Mouse (Mus musculus) CH12.LX (cell line): ENCODE results near the gene Eps8. TPM values are rescaled to one million over a fixed set of nuclear protein-coding genes. Genes with fewer than 3 reads are reported as not detected.

Experiments
- DNase-seq: peaks from one replicate; pipeline ENCODE4 v3.0.0-alpha.2; 2013; ENCODE audit errors: extremely low read depth
- H3K27ac ChIP-seq: 2 replicates; pipeline ENCODE4 v1.5.1; 2012; ENCODE audit warnings: low read depth, mild to moderate bottlenecking, control low read depth, moderate library complexity; ENCODE audit not compliant: insufficient read depth
- H3K27me3 ChIP-seq: replicated peaks from 2 replicates; pipeline ENCODE3; 2012; ENCODE audit warnings: inconsistent platforms
- H3K36me3 ChIP-seq, 2 experiments: replicated peaks in 1 of 2; 2 replicates each; pipeline versions ENCODE3 to v1.6.1; 2012; ENCODE audit warnings: inconsistent platforms in 1 of 2, low read length in 1 of 2, mild to moderate bottlenecking in 1 of 2, mixed read lengths in 1 of 2, moderate library complexity in 1 of 2; ENCODE audit not compliant: control insufficient read depth in 1 of 2, insufficient read depth in 1 of 2
- H3K4me1 ChIP-seq, 2 experiments: 2 replicates each; pipeline ENCODE4 v1.6.1; 2012; ENCODE audit warnings: inconsistent platforms in 1 of 2, moderate library complexity in 1 of 2; ENCODE audit not compliant: insufficient read depth in 2 of 2, control insufficient read depth in 1 of 2
- H3K4me2 ChIP-seq: 2 replicates; pipeline ENCODE4 v1.6.1; 2012; ENCODE audit warnings: low read depth, mild to moderate bottlenecking, control low read depth; ENCODE audit not compliant: poor library complexity, insufficient read depth, severe bottlenecking
- H3K4me3 ChIP-seq, 3 experiments: fragments of 150-350 bp in 1 of 3; sonication (generic) in 1 of 3; replicated peaks in 1 of 3; 2 replicates each; pipeline versions ENCODE3 to v1.5.1; 2011 to 2012; ENCODE audit warnings: low read depth in 2 of 3, low read length in 2 of 3, mild to moderate bottlenecking in 2 of 3, moderate library complexity in 2 of 3, control low read depth in 1 of 3, improper control_type of control experiment in 1 of 3, inconsistent platforms in 1 of 3, mixed read lengths in 1 of 3; ENCODE audit not compliant: poor library complexity in 1 of 3
- H3K79me2 ChIP-seq: replicated peaks from 2 replicates; pipeline ENCODE4 v1.6.1; 2012; ENCODE audit warnings: mild to moderate bottlenecking, moderate library complexity; ENCODE audit not compliant: control insufficient read depth, poor library complexity, insufficient read depth, severe bottlenecking; ENCODE audit errors: extremely low read depth
- H3K9ac ChIP-seq: 2 replicates; pipeline ENCODE4 v1.6.1; 2012; ENCODE audit warnings: low read depth, mild to moderate bottlenecking, control low read depth, moderate library complexity; ENCODE audit not compliant: insufficient read depth
- H3K9me3 ChIP-seq: replicated peaks from 2 replicates; pipeline ENCODE3; 2012; ENCODE audit warnings: low read length, inconsistent platforms, mixed read lengths
- BHLHE40 ChIP-seq: IDR thresholded peaks from 2 replicates; pipeline ENCODE4 v1.6.1; 2011; ENCODE audit warnings: mild to moderate bottlenecking, low read depth, low read length, improper control_type of control experiment
- CHD1 ChIP-seq: IDR thresholded peaks from 2 replicates; pipeline ENCODE4 v1.6.1; 2012; ENCODE audit warnings: low read depth, low read length, improper control_type of control experiment, inconsistent platforms
- CHD2 ChIP-seq: IDR thresholded peaks from 2 replicates; pipeline ENCODE4 v1.6.1; 2011; ENCODE audit warnings: low read length, improper control_type of control experiment
- HCFC1 ChIP-seq: IDR thresholded peaks from 2 replicates; pipeline ENCODE4 v1.6.1; 2012; ENCODE audit warnings: low read depth, mild to moderate bottlenecking, inconsistent platforms, low read length, improper control_type of control experiment
- IRF4 ChIP-seq: IDR thresholded peaks from 2 replicates; pipeline ENCODE4 v1.6.1; 2014; ENCODE audit warnings: low read depth, mild to moderate bottlenecking, inconsistent platforms, low read length, improper control_type of control experiment
- MAX ChIP-seq: IDR thresholded peaks from 2 replicates; pipeline ENCODE4 v1.6.1; 2011; ENCODE audit warnings: low read length, improper control_type of control experiment
- MAZ ChIP-seq: IDR thresholded peaks from 2 replicates; pipeline ENCODE4 v1.6.1; 2012; ENCODE audit warnings: low read depth, mild to moderate bottlenecking, inconsistent platforms, low read length, improper control_type of control experiment, moderate library complexity
- MEF2A ChIP-seq: IDR thresholded peaks from 2 replicates; pipeline ENCODE4 v1.6.1; 2014; ENCODE audit warnings: low read depth, mild to moderate bottlenecking, inconsistent platforms, low read length, improper control_type of control experiment, borderline replicate concordance
- MXI1 ChIP-seq: IDR thresholded peaks from 2 replicates; pipeline ENCODE4 v1.6.1; 2011; ENCODE audit warnings: mild to moderate bottlenecking, low read depth, low read length, improper control_type of control experiment
- NRF1 ChIP-seq: IDR thresholded peaks from 2 replicates; pipeline ENCODE4 v1.6.1; 2014; ENCODE audit warnings: low read depth, mild to moderate bottlenecking, inconsistent platforms, low read length, improper control_type of control experiment, moderate library complexity
- POLR2AphosphoS2 ChIP-seq: IDR thresholded peaks from 2 replicates; pipeline ENCODE4 v1.6.1; 2011; ENCODE audit warnings: low read depth, low read length, improper control_type of control experiment
- RAD21 ChIP-seq: IDR thresholded peaks from 2 replicates; pipeline ENCODE4 v1.6.1; 2011; ENCODE audit warnings: low read depth, mild to moderate bottlenecking, low read length, improper control_type of control experiment, moderate library complexity
- TBP ChIP-seq: conservative IDR thresholded peaks from 2 replicates; pipeline ENCODE4 v1.6.1; 2011; ENCODE audit warnings: low read depth, low read length, improper control_type of control experiment
- USF1 ChIP-seq: IDR thresholded peaks from 2 replicates; pipeline ENCODE4 v1.6.1; 2014; ENCODE audit warnings: low read depth, mild to moderate bottlenecking, inconsistent platforms, low read length, improper control_type of control experiment
- USF2 ChIP-seq: conservative IDR thresholded peaks from 2 replicates; pipeline ENCODE4 v1.6.1; 2011; ENCODE audit warnings: low read depth, low read length, improper control_type of control experiment
- ZKSCAN1 ChIP-seq: IDR thresholded peaks from 2 replicates; pipeline ENCODE4 v1.6.1; 2012; ENCODE audit warnings: low read depth, inconsistent platforms, low read length, improper control_type of control experiment, borderline replicate concordance
- ZMIZ1 ChIP-seq: IDR thresholded peaks from 2 replicates; pipeline ENCODE4 v1.6.1; 2012; ENCODE audit warnings: low read depth, mild to moderate bottlenecking, inconsistent platforms, low read length, improper control_type of control experiment
- ZNF384 ChIP-seq: IDR thresholded peaks from 2 replicates; pipeline ENCODE4 v1.6.1; 2012; ENCODE audit warnings: low read depth, low read length, improper control_type of control experiment, inconsistent platforms
- dilution Hi-C: fragments of 300-500 bp; cut with MboI; formaldehyde crosslinking; loops from 2 replicates; pipeline ENCODE4 v1.14.3; 2020; ENCODE audit warnings: low sequenced_read_pairs; ENCODE audit not compliant: extremely low pct_unique_long_range_greater_than_20kb, extremely low pct_ligation_motif_present
- in situ Hi-C: fragments of 300-500 bp; cut with MboI; formaldehyde crosslinking; loops from 3 replicates; pipeline ENCODE4 v1.14.3; 2019; ENCODE audit warnings: low sequenced_read_pairs, low pct_ligation_motif_present, low pct_unique_long_range_greater_than_20kb, mixed read lengths
- polyA plus RNA-seq: library from polyadenylated mRNA; unstranded; fragments of >175 nt; gene quantifications from 2 replicates; pipeline ENCODE4 v1.2.1, GENCODE M21; 2012; ENCODE audit warnings: low read depth; ENCODE audit not compliant: insufficient read length
- total RNA-seq, 2 experiments: library from RNA; depleted of rRNA; stranded (reverse); fragments of 300-350 nt in 1 of 2; fragments of >200 nt in 1 of 2; gene quantifications; 2 replicates each; pipeline ENCODE4 v1.2.3; 2012 to 2014

Gene Eps8
- total and polyA plus RNA-seq, 3 experiments, result 2.2 to 7.4 (median 2.2) TPM

DNA sequence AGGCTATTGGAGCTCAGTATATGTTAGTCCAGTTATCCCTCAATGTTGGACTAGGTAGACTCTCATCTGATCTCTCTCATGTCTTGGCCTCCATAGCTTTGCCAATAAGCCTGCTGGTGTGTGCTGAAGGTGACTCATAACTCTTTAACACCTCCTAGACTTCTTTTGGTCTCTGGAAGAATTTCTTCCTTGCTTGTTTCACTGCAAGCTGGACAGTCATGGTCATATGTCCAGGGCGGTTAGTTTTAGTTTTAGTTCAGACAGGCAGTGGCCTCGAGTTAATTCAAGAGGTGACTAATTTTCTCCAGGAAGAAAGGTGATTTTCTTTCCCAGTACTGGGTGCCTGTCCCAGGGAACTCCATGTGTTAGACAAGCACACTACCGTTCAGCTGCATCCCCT is 33.4 kb upstream of the Eps8 start:
- no peak overlapping the region for H3K4me3 ChIP-seq
- H3K4me1 ChIP-seq, result peaks cover 0 to 5% of the 10 kb centered on the region in 2 experiments; a peak in 2 of 4 replicates
- DNase-seq, result no peak
- in situ Hi-C loops, result no loop called here
- TF ChIP-seq IRF4, result no peak
- TF ChIP-seq MEF2A, result no peak
- no peaks in the 10 kb centered on the region for H3K79me2 ChIP-seq
- dilution Hi-C loops, result no loop called here
- H3K4me2 ChIP-seq, result no peak overlapping the region
- no peak overlapping the region for H3K27ac ChIP-seq
- no peak overlapping the region for H3K9ac ChIP-seq
- H3K36me3 ChIP-seq, result no peaks in the 10 kb centered on the region
- H3K27me3 ChIP-seq, result no peaks in the 10 kb centered on the region
- H3K9me3 ChIP-seq, result no peaks in the 10 kb centered on the region

DNA sequence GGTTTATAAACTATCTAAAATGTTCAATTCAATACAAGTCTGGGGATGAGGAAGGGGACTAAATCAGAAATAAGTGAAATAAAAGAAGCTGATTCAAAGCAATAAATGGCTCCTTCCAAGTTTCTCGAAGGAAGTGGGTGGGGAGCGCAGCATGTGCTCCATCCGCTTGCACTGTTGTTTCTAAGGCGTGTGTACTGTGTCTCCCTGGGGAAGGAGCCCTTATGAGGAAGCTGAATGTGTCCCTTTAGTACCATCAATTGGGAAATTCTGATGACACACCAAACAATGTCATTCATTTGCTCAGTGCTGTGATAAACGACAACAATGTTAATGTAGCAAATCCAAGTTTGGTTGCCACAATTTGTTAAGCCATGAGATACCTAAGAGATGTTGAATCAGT is 33.0 kb upstream of the Eps8 start:
- in situ Hi-C loops, result no loop called here
- Histone ChIP-seq H3K9me3 (no peaks in the 10 kb centered on the region), H3K36me3 (no peaks in the 10 kb centered on the region), H3K9ac (no peak overlapping the region), H3K27ac (no peak overlapping the region), H3K4me3 (no peak overlapping the region), H3K4me1 (peaks cover 0 to 9% of the 10 kb centered on the region in 2 experiments; a peak in 2 of 4 replicates), H3K27me3 (no peaks in the 10 kb centered on the region), H3K4me2 (no peak overlapping the region), H3K79me2 (no peaks in the 10 kb centered on the region)
- TF ChIP-seq TBP, result no peak
- DNase-seq, result no peak
- dilution Hi-C loops, result no loop called here

DNA sequence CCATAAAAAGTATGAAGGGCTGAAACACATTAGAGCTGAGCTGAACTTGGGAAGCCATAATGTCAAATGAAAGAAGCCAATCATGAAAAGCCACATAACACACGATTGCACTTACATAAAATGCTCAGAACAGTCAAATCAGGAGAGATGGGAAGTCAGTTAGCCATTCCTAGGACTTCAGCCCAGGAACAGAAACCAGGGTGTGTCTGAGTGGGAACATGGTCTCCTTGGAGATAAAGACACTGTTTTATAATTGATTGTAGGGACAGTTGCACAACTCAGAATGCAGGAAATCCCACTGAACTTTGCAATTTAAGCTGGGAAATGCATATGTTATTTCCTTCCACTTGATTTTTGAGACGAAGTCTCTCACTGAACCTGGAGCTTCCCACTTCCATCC is 28.0 kb upstream of the Eps8 start:
- Histone ChIP-seq H3K36me3 (no peaks in the 10 kb centered on the region), H3K4me2 (no peak overlapping the region), H3K27ac (no peak overlapping the region), H3K9me3 (no peaks in the 10 kb centered on the region), H3K79me2 (no peaks in the 10 kb centered on the region), H3K27me3 (no peaks in the 10 kb centered on the region), H3K9ac (no peak overlapping the region), H3K4me3 (no peak overlapping the region), H3K4me1 (peaks cover 0 to 27% of the 10 kb centered on the region in 2 experiments; a peak in 2 of 4 replicates)
- no peak for DNase-seq
- TF ChIP-seq HCFC1 (no peak), USF2 (no peak), TBP (no peak), ZNF384 (no peak), BHLHE40 (no peak), NRF1 (no peak), POLR2AphosphoS2 (no peak), MAX (no peak), MAZ (no peak), ZKSCAN1 (no peak), CHD2 (no peak), CHD1 (no peak), ZMIZ1 (no peak), MXI1 (no peak), USF1 (no peak), RAD21 (no peak)
- dilution Hi-C loops (no loop called here), in situ Hi-C loops (no loop called here)
